Mouse (Mus musculus) hindbrain, embryonic 11.5 days (tissue): ENCODE measurements at regions not wholly inside any gene's neighbourhood (a gene's known extent, or its start where the extent isn't known, plus 50 kb on each side); places are given as distances from the start of the nearest gene placed in this dataset.

Experiments
- ATAC-seq: fragments of 200-750 bp; cut with Nextera tagmentation; 2 replicates; pipeline ENCODE4 v1.8.0; 2017; ENCODE audit warnings: mild to moderate bottlenecking, moderate TSS enrichment, moderate library complexity; ENCODE audit not compliant: low FRiP score
- DNase-seq: peaks from one replicate; pipeline ENCODE4 v3.0.0-alpha.2; 2015; ENCODE audit warnings: low spot score
- H3K27ac ChIP-seq: fragments of 300-500 bp; sonication (generic); 2 replicates; pipeline ENCODE4 v1.5.1; 2014; ENCODE audit warnings: mild to moderate bottlenecking, low read depth, low read length
- H3K27me3 ChIP-seq: fragments of 300-500 bp; sonication (generic); 2 replicates; pipeline ENCODE4 v1.6.1; 2014; ENCODE audit warnings: mild to moderate bottlenecking, low read length, moderate library complexity, mixed read lengths; ENCODE audit not compliant: control insufficient read depth, insufficient read depth
- H3K36me3 ChIP-seq: fragments of 300-500 bp; sonication (generic); 2 replicates; pipeline ENCODE4 v1.6.1; 2014; ENCODE audit warnings: mild to moderate bottlenecking, low read length, moderate library complexity, mixed read lengths; ENCODE audit not compliant: control insufficient read depth, insufficient read depth
- H3K4me1 ChIP-seq: fragments of 300-500 bp; sonication (generic); replicated peaks from 2 replicates; pipeline ENCODE4 v1.6.1; 2014; ENCODE audit warnings: low read length, mixed read lengths; ENCODE audit not compliant: control insufficient read depth, insufficient read depth
- H3K4me2 ChIP-seq: fragments of 300-500 bp; sonication (generic); replicated peaks from 2 replicates; pipeline ENCODE4 v1.6.1; 2014; ENCODE audit warnings: mild to moderate bottlenecking, low read depth, low read length
- H3K4me3 ChIP-seq: fragments of 300-500 bp; sonication (generic); 2 replicates; pipeline ENCODE4 v1.5.1; 2014; ENCODE audit warnings: low read depth, low read length
- H3K9ac ChIP-seq: fragments of 300-500 bp; sonication (generic); 2 replicates; pipeline ENCODE4 v1.6.1; 2014; ENCODE audit warnings: low read depth, low read length
- H3K9me3 ChIP-seq: fragments of 300-500 bp; sonication (generic); 2 replicates; pipeline ENCODE4 v1.6.1; 2016; ENCODE audit warnings: low read length; ENCODE audit not compliant: control insufficient read depth
- WGBS: fragments of 180-500 bp; shearing (Covaris S2); extraction: QIAGEN DNeasy Blood & Tissue Kit; methylation state at CpG from one replicate; pipeline ENCODE4 v1.1.7; 2014; 5-methylcytosine and 5-hydroxymethylcytosine counted together

DNA sequence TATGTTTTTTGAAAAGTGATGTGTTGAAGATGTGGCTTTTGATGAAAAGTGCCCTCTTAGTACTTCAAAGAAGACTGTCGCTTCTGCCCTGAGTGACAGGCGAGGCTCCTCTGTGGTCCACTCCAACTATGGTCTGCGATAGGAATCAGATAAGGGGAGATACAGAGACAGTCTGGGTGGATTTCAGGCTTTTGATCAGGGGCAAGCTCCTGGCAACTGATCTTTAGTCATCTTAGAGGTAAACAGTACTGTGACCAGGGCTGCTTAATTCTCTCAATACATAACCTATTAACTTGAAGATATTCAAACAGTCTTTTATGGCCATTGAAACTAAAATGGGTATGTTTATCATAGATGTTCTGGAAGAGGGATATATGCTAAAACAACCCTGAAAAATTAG is 335.6 kb upstream of the Arglu1 start:
- Histone ChIP-seq H3K27me3 (no peaks in the 10 kb centered on the region), H3K36me3 (no peaks in the 10 kb centered on the region), H3K4me2 (no peak overlapping the region), H3K4me3 (no peak overlapping the region), H3K27ac (no peak overlapping the region), H3K4me1 (no peaks in the 10 kb centered on the region), H3K9me3 (no peaks in the 10 kb centered on the region), H3K9ac (no peak overlapping the region)
- DNase-seq (no peak), ATAC-seq (no peak)
- WGBS = 89% methylated on average over 3 of the region's 3 CpGs

DNA sequence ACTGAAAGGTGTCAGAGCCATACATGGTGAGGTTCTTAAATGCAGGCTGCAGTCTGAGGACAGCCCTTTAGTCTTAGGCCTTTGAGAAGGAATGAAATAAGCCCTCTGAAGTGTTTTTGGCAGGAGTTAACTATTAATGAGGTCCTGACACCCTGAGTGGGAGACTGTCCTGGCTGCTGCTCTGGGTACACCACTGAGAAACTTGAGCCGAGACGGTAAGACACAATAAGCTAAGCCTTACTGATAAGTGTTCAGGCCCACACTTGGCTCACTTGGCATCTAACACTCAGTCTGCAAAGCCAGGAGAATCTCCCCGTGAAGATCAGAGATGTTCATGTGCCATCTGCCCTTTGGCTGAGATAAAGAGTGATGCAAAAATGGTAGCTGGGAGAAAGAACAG is 335.1 kb upstream of the Arglu1 start:
- H3K4me1 ChIP-seq = no peaks in the 10 kb centered on the region
- no peaks in the 10 kb centered on the region for H3K9me3 ChIP-seq
- 85% methylated on average over 3 of the region's 3 CpGs for WGBS
- no peak overlapping the region for H3K27ac ChIP-seq
- ATAC-seq = no peak
- no peak for DNase-seq
- no peak overlapping the region for H3K9ac ChIP-seq
- no peaks in the 10 kb centered on the region for H3K27me3 ChIP-seq
- H3K4me3 ChIP-seq = no peak overlapping the region
- no peak overlapping the region for H3K4me2 ChIP-seq
- no peaks in the 10 kb centered on the region for H3K36me3 ChIP-seq

DNA sequence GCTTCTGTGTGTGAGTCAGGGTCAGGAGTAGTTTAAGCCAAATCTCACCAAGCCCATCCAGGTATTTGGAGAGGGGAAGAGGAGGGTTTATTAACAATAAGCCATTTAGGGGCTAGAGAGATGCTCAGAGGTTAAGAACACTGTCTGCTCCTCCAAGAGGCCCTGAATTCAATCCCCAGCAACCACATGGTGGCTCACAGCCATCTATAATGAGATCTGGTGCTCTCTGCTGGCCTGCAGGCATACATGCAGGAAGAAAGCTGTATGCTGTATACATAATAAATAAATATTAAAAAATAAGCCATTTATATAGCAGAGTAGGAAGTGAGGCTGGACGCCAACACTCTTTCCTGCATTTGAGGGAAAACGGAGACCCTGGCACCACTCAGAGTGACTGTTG is 330.4 kb upstream of the Arglu1 start:
- no peaks in the 10 kb centered on the region for H3K36me3 ChIP-seq
- no peak overlapping the region for H3K4me2 ChIP-seq
- H3K4me1 ChIP-seq = no peaks in the 10 kb centered on the region
- WGBS = 88% methylated on average over 2 of the region's 2 CpGs
- H3K4me3 ChIP-seq = no peak overlapping the region
- H3K27ac ChIP-seq = no peak overlapping the region
- DNase-seq = no peak
- ATAC-seq = no peak
- H3K9ac ChIP-seq = no peak overlapping the region
- no peaks in the 10 kb centered on the region for H3K27me3 ChIP-seq
- H3K9me3 ChIP-seq = no peaks in the 10 kb centered on the region

DNA sequence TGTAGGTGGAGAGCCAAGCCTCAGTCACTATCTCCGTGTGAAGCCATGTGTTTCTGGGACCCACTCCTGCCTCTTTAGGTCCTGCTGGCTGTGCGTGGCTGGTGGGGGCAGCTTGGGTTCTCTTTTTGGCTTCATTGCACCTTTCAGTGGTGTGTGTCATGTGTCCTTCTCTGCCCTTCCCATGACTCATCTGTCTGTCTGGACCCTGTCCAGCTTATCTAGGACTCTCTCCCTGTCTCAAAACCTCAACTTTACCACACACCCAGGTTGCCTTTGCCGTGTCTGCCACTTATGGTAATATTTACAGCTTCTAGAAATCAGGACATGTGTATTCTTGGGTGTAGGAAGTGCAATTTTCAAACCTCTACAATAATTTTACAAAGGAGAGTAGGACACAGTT is 329.9 kb upstream of the Arglu1 start:
- 88% methylated on average over 3 of the region's 3 CpGs for WGBS
- Histone ChIP-seq H3K9ac (no peak overlapping the region), H3K36me3 (no peaks in the 10 kb centered on the region), H3K4me2 (no peak overlapping the region), H3K27me3 (no peaks in the 10 kb centered on the region), H3K27ac (no peak overlapping the region), H3K4me3 (no peak overlapping the region), H3K4me1 (no peaks in the 10 kb centered on the region), H3K9me3 (no peaks in the 10 kb centered on the region)
- DNase-seq (no peak), ATAC-seq (no peak)

DNA sequence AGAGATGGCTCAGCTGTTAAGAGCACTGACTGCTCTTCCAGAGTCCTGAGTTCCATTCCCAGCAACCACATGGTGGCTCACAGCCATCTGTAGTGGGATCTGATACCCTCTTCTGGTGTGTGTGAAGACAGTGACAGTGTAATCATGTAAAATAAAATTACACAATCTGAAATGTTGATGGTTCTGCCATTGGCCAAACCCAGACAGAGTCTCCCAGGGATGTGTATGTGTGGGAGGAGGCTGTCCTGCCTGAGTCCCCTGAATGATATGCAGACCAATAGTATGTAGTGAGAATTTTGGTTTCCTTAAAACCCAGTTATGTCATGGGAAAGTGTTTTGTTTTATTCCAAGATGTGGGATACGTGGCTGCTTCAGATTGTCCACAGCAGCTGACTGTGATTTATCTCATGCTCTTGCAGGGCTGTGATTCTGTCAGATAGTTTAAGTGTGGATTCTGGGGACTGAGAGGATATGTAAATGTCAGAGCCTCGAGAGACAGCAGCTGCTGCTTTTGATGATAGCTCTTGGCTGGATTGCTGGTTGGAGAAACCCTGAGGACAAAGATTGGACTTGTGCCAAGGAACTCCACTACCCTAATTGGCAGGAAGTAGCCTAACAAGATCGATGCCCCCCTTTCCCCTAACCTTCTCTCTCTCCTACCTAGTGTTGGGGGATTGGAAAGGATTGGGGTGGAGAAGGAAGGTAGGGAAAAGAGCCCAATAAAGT is 321.6 kb upstream of the Arglu1 start:
- Histone ChIP-seq H3K36me3 (no peaks in the 10 kb centered on the region), H3K27me3 (no peaks in the 10 kb centered on the region), H3K4me1 (no peaks in the 10 kb centered on the region), H3K9me3 (no peaks in the 10 kb centered on the region), H3K27ac (no peak overlapping the region), H3K4me2 (no peak overlapping the region), H3K4me3 (no peak overlapping the region), H3K9ac (no peak overlapping the region)
- ATAC-seq (no peak), DNase-seq (no peak)
- 67% methylated on average over 3 of the region's 3 CpGs for WGBS

DNA sequence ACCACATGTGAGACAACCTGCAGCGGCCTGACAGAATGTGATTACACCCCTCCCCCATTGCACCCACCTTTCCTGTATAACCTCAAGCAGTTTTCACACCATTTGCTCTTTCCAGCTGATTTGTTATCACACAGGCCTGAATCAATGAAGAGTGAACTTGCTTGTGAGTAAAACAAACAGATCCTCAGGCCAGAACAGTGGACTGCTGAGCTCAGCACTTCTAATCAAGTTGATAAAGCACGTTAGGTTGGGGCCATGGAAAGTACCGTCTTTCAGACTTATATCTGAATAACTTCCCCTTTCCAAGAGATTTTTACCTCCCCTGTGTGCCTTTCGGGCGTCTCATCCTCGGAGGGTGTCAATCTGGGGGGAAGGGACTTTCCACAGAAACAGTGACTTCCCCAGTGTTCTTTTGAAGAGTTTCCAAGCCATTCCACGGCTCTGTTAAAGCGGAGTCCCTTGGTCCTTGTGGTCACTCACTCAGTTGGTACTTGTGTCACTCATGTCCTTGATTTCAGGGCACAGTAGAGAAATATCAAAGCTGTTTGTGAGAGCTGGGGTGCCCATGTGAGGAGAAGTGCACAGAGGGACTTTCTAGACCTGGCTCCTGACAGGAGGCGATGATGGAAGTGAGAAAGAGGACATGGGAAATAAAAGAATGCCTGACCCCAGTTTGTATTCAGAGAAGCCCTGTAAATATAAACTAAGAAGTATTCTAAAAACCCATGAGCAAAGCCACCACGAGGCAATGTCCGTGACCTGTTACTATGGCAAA is 317.9 kb upstream of the Arglu1 start:
- Histone ChIP-seq H3K9me3 (no peaks in the 10 kb centered on the region), H3K36me3 (no peaks in the 10 kb centered on the region), H3K4me1 (no peaks in the 10 kb centered on the region), H3K27me3 (no peaks in the 10 kb centered on the region), H3K4me2 (no peak overlapping the region), H3K4me3 (no peak overlapping the region), H3K9ac (no peak overlapping the region), H3K27ac (no peak overlapping the region)
- 74% methylated on average over 11 of the region's 11 CpGs for WGBS
- ATAC-seq (no peak), DNase-seq (no peak)

DNA sequence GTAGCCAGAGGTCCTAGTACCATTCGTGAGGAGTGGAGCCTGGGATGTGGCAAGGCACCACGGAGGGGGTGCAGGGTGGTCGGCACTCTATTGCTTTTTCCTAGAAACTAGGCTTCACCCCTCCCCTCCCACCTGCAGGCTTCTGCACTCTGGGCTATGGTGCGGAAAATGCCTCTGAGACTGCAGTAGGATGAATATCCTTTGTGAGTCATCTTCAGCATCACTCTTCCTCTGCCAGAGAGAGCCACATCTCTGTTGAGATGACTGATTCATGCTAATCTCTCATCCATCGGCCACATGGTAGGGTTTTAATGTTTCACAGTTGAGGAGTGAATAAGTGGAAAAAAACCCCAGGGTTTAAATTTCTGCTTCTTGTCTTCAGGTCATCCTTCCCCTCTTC is 309.6 kb upstream of the Arglu1 start:
- ATAC-seq (no peak), DNase-seq (no peak)
- Histone ChIP-seq H3K27me3 (no peaks in the 10 kb centered on the region), H3K4me3 (no peak overlapping the region), H3K9me3 (no peaks in the 10 kb centered on the region), H3K9ac (no peak overlapping the region), H3K36me3 (no peaks in the 10 kb centered on the region), H3K4me1 (no peaks in the 10 kb centered on the region), H3K27ac (no peak overlapping the region), H3K4me2 (no peak overlapping the region)
- WGBS = 80% methylated on average over 5 of the region's 5 CpGs

DNA sequence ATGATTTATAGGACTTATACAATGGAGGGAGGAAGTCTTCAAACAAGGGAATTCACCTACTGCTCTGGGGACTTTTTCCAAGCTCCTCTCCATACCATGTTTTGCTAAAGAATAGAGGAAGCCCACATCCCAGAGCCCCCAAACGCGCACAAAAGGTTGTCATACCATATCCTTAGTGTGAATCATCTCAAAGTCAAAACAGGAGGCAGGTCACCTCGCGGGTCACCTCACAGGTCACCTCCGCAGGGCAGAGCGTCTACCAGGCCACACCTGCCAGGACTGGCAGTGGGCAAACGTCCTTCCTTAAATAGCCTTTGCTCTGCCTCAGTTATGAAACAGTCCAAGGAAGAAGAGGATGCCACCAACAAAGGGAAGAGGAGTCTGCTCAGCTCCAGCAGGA is 307.3 kb upstream of the Arglu1 start:
- Histone ChIP-seq H3K4me2 (no peak overlapping the region), H3K27me3 (no peaks in the 10 kb centered on the region), H3K4me3 (no peak overlapping the region), H3K4me1 (peaks cover 3% of the 10 kb centered on the region), H3K27ac (no peak overlapping the region), H3K36me3 (no peaks in the 10 kb centered on the region), H3K9ac (no peak overlapping the region), H3K9me3 (no peaks in the 10 kb centered on the region)
- ATAC-seq (no peak), DNase-seq (no peak)
- WGBS = 71% methylated on average over 7 of the region's 7 CpGs
